Mouse (Mus musculus) lung, embryonic 16.5 days (tissue): ENCODE data around the gene Plppr3. TPM values are rescaled to one million over a fixed set of nuclear protein-coding genes. Genes with fewer than 3 reads are reported as not detected.

ENCODE experiments used
- ATAC-seq: fragments of 200-750 bp; cut with Nextera tagmentation; 2 replicates; pipeline ENCODE4 v1.8.0; 2017; ENCODE audit warnings: low read depth, mild to moderate bottlenecking, moderate library complexity
- H3K27ac ChIP-seq: fragments of 300-500 bp; sonication (generic); 2 replicates; pipeline ENCODE4 v1.5.1; 2014; ENCODE audit warnings: mild to moderate bottlenecking, control low read depth, low read length
- H3K27me3 ChIP-seq: fragments of 300-500 bp; sonication (generic); 2 replicates; pipeline ENCODE4 v1.6.1; 2014; ENCODE audit warnings: low read depth, low read length, mixed read lengths; ENCODE audit not compliant: control insufficient read depth, insufficient read depth
- H3K36me3 ChIP-seq: fragments of 300-500 bp; sonication (generic); 2 replicates; pipeline ENCODE4 v1.6.1; 2014; ENCODE audit warnings: low read length; ENCODE audit not compliant: control insufficient read depth, insufficient read depth
- H3K4me1 ChIP-seq: fragments of 300-500 bp; sonication (generic); replicated peaks from 2 replicates; pipeline ENCODE4 v1.6.1; 2014; ENCODE audit warnings: low read length, mixed read lengths; ENCODE audit not compliant: control insufficient read depth, insufficient read depth
- H3K4me2 ChIP-seq: fragments of 300-500 bp; sonication (generic); 2 replicates; pipeline ENCODE4 v1.6.1; 2014; ENCODE audit warnings: low read depth, low read length, control low read depth
- H3K4me3 ChIP-seq: fragments of 300-500 bp; sonication (generic); 2 replicates; pipeline ENCODE4 v1.5.1; 2014; ENCODE audit warnings: mild to moderate bottlenecking, low read length, control low read depth
- H3K9ac ChIP-seq: fragments of 300-500 bp; sonication (generic); 2 replicates; pipeline ENCODE4 v1.6.1; 2014; ENCODE audit warnings: low read length, control low read depth
- H3K9me3 ChIP-seq: fragments of 300-500 bp; sonication (generic); 2 replicates; pipeline ENCODE4 v1.6.1; 2016; ENCODE audit warnings: low read length; ENCODE audit not compliant: control insufficient read depth
- WGBS: fragments of 180-500 bp; shearing (Covaris S2); extraction: QIAGEN DNeasy Blood & Tissue Kit; methylation state at CpG from one replicate; pipeline ENCODE4 v1.1.7; 2014; 5-methylcytosine and 5-hydroxymethylcytosine counted together
- microRNA-seq: library from miRNA; unstranded; fragments of <30 nt; microRNA quantifications from one replicate; pipeline ENCODE4, GENCODE M21; 2016
- polyA plus RNA-seq: library from polyadenylated mRNA; unstranded; fragments of >200 nt; fragmentation: Nextera tagmentation; extraction: Ambion mirVana; gene quantifications from 2 replicates; pipeline ENCODE4 v1.2.1, GENCODE M21; 2015

The Plppr3 gene
- polyA plus RNA-seq, 1 experiment from 2014 or later, result 26.4 TPM

DNA sequence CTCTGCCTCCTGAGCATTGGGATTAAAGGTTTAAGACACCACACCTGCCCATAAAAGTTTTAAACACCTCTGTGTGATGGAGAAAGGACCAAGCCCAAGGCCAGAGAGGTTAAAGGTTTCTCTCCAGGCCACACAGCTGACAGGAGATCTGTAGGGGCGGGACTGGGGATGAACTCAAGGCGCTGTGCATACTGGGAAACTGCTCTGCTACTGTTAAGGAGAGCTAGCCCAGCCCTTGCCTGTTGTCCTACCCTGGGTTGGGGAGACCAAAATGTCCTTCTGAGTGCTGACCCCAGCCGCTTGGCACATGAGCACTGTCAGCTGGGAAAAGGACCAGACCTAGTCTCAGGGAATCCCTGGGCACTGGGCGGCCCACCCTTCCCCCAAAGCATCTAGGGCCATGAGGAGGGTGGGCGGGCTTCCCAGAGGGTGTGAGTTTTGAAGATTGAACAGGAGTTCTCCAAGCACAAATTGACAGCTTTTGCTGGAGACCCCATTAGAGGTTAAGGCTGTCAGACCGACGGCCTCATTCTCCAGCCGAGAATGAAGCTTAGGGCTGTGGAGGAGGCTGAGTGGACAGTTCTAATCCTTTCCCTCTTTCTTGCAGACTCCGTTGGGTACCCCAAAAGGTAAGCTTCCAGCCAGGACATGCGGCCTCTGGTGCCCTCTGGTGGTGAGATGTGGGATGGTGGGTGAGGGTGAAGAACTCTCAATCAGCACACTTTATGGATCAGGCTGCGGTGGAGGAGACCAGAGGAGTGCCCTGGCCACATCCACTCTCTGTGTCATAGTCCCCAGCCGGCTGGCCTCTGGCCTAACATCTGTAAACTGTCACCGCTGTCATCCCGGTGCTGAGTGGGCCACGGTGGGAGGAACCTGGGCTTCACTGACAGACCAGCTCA, 62.4 kb downstream of the Plppr3 start:
- WGBS, result 30% methylated on average over 15 of the region's 15 CpGs
- ATAC-seq, result peak; percentile 51

More for the DNA sequence above, 62.4 kb downstream of the Plppr3 start:
- Histone ChIP-seq H3K4me2 (no peak overlapping the region), H3K27ac (no peak overlapping the region), H3K27me3 (no peaks in the 10 kb centered on the region), H3K9me3 (no peaks in the 10 kb centered on the region), H3K9ac (no peak overlapping the region), H3K4me3 (no peak overlapping the region), H3K4me1 (no peaks in the 10 kb centered on the region; the same call in 1 of the 2 replicates), H3K36me3 (0 out of 2 replicates have a peak, but pooled peaks cover 2% of the 10 kb centered on the region)

Small RNA genes lying within 50 kb of the gene (microRNA-seq; reads per million reads assigned to microRNA genes)
- gene Mir6910, result not detected

Other genes with a start within 250 kb of the Plppr3 start
- 2.0 and 4.2 TPM in 2 replicates for gene Shc2, start 236.7 kb downstream of the Plppr3 start, polyA plus RNA-seq
- gene Odf3l2, start 228.9 kb downstream of the Plppr3 start, polyA plus RNA-seq, result not detected in 2 replicates
- gene Madcam1, start 210.1 kb downstream of the Plppr3 start, polyA plus RNA-seq, result 0.53 and 0.69 TPM in 2 replicates
- gene Tpgs1, start 205.3 kb downstream of the Plppr3 start, polyA plus RNA-seq, result 57.5 and 58.3 TPM in 2 replicates
- gene Cdc34, start 192.4 kb downstream of the Plppr3 start, polyA plus RNA-seq, result 64.0 and 68.9 TPM in 2 replicates
- gene Gzmm, start 185.6 kb downstream of the Plppr3 start, polyA plus RNA-seq, result 0.62 and 0.98 TPM in 2 replicates
- 1,174 and 1,330 TPM in 2 replicates for gene Bsg, start 170.1 kb downstream of the Plppr3 start, polyA plus RNA-seq
- not detected in 2 replicates for gene Hcn2, start 158.0 kb downstream of the Plppr3 start, polyA plus RNA-seq
- 46.2 and 47.8 TPM in 2 replicates for gene Polrmt, start 128.1 kb downstream of the Plppr3 start, polyA plus RNA-seq
- 0.11 and 0.29 TPM in 2 replicates for gene Fgf22, start 119.6 kb downstream of the Plppr3 start, polyA plus RNA-seq
- 47.9 and 61.4 TPM in 2 replicates for gene Rnf126, start 107.7 kb downstream of the Plppr3 start, polyA plus RNA-seq
- 21.7 and 22.7 TPM in 2 replicates for gene Fstl3, start 97.4 kb downstream of the Plppr3 start, polyA plus RNA-seq
- 0.57 and 2.1 TPM in 2 replicates for gene Prss57, start 83.7 kb downstream of the Plppr3 start, polyA plus RNA-seq
- 52.7 and 54.1 TPM in 2 replicates for gene Palm, start 81.1 kb downstream of the Plppr3 start, polyA plus RNA-seq
- 10.6 and 13.5 TPM in 2 replicates for gene Misp, start 53.6 kb downstream of the Plppr3 start, polyA plus RNA-seq
- gene Ptbp1, start 20.2 kb downstream of the Plppr3 start, polyA plus RNA-seq, result 344 and 371 TPM in 2 replicates
- 3.0 and 4.0 TPM in 2 replicates for gene Prtn3, start 158 bp downstream of the Plppr3 start, polyA plus RNA-seq
- gene Elane, start 11.6 kb upstream of the Plppr3 start, polyA plus RNA-seq, result 0.26 and 1.2 TPM in 2 replicates
- gene Cfd, start 16.2 kb upstream of the Plppr3 start, polyA plus RNA-seq, result not detected in 2 replicates
- 48.3 and 51.2 TPM in 2 replicates for gene Med16, start 34.3 kb upstream of the Plppr3 start, polyA plus RNA-seq
- gene Gm26602, start 36.2 kb upstream of the Plppr3 start, polyA plus RNA-seq, result 12.8 TPM in 1 of 2 replicates, not detected in the other
- gene Kiss1r, start 42.3 kb upstream of the Plppr3 start, polyA plus RNA-seq, result 1.0 and 1.1 TPM in 2 replicates
- gene R3hdm4, start 46.6 kb upstream of the Plppr3 start, polyA plus RNA-seq, result 151 and 155 TPM in 2 replicates
- gene Arid3a, start 52.4 kb upstream of the Plppr3 start, polyA plus RNA-seq, result 4.1 and 4.8 TPM in 2 replicates
- 76.7 and 83.0 TPM in 2 replicates for gene Wdr18, start 85.5 kb upstream of the Plppr3 start, polyA plus RNA-seq
- 0.25 and 0.75 TPM in 2 replicates for gene Grin3b, start 96.1 kb upstream of the Plppr3 start, polyA plus RNA-seq
- gene Tmem259, start 109.7 kb upstream of the Plppr3 start, polyA plus RNA-seq, result 7.3 and 9.0 TPM in 2 replicates
- 401 and 405 TPM in 2 replicates for gene Cnn2, start 114.0 kb upstream of the Plppr3 start, polyA plus RNA-seq
- gene Abca7, start 121.9 kb upstream of the Plppr3 start, polyA plus RNA-seq, result 4.9 and 5.6 TPM in 2 replicates
- 18.1 and 21.8 TPM in 2 replicates for gene Arhgap45, start 142.0 kb upstream of the Plppr3 start, polyA plus RNA-seq
- gene Polr2e, start 165.2 kb upstream of the Plppr3 start, polyA plus RNA-seq, result 194 and 210 TPM in 2 replicates
- 554 and 585 TPM in 2 replicates for gene Gpx4, start 172.5 kb upstream of the Plppr3 start, polyA plus RNA-seq
- gene Sbno2, start 230.9 kb upstream of the Plppr3 start, polyA plus RNA-seq, result 18.7 and 19.1 TPM in 2 replicates
- 18.6 and 23.3 TPM in 2 replicates for gene Stk11, start 241.2 kb upstream of the Plppr3 start, polyA plus RNA-seq